Mouse (Mus musculus) heart, postnatal 4 days (tissue): ENCODE measurements around the gene Xk. TPM values are rescaled to one million over a fixed set of nuclear protein-coding genes. Genes with fewer than 3 reads are reported as not detected.
A peak's percentile ranks its signal among the peaks of the same experiment; 100 is the strongest.
"Not testable (repeated sequence)": the region's sequence is repeated elsewhere in the genome, so short reads cannot be mapped to it uniquely, and the experiment has no call there.

ENCODE experiments used
- DNase-seq: peaks from one replicate; pipeline ENCODE4 v3.0.0; 2021
- total RNA-seq, 2 experiments: library from RNA; stranded (reverse); gene quantifications; 2 replicates each; pipeline ENCODE4 v1.2.3; 2021

Xk gene
- total RNA-seq, 2 experiments from 2014 or later = 4.6 to 4.9 TPM

DNA sequence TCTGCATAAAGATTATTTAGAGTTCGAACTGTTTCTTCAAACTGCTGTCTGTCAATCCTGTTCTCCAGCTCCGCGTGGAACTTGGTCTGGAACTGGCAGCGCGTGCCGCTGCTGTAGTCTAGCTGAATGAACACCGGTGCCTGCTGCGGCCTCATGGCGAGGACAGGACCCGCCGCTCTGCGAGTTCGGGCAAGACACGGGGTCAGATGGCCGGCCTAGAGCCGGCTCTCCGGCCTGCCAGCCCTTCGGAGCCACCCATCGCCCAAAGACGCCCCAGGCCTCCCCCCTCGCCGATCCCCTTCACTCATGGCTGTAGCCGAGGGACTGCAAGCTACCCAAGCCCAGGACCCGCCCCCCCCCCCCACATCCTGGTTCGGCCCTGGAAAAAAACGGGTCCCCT, 55.4 kb downstream of the Xk start:
- DNase-seq = not testable (repeated sequence)

DNA sequence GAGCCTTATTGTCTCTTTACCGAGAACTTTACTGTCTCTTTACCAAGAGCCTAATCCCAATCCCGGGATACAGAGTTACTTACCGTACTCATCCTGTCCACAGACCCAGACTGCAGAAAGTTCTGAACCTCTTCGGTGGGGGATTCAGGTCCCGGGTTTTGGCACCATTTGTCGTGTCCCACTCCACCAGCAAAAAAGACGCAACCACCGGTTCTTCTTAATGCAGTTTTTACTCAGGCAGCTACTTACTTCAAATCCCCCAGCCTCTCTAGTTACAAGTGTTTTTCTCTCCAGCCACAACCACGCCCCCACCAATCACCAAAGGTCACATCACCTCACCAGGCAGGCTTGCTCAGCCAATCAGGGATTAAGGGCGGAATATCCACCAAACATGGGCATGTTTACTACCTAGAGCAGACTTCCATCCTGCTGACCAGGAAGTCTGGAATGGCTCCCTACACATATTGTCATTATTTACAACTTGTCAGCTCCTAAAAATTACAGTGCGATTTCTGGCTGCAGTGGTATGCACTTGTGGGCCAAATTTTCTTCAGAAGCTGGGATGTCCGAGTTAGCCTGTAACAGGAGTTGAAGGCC, 59.9 kb downstream of the Xk start:
- DNase-seq = not testable (repeated sequence)

DNA sequence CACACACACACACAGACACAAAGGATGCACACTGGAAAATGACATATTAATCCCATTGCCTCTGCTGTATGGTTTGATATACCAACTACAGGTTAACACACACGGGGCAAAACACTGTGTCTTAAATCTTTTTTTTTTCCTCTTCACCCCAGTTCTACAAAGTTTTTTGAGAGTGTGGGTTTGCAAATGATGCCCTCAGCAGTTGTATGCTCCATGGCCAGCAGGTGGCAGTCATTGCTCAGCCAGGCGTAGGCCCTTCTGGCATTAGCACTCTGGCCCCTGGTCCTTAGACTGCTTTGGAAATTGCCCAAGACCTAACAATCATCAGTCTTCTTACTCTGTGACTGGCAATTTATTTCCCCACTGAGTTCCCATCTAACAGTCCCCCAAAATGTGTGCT, 60.5 kb downstream of the Xk start:
- DNase-seq = peak; percentile 83

DNA sequence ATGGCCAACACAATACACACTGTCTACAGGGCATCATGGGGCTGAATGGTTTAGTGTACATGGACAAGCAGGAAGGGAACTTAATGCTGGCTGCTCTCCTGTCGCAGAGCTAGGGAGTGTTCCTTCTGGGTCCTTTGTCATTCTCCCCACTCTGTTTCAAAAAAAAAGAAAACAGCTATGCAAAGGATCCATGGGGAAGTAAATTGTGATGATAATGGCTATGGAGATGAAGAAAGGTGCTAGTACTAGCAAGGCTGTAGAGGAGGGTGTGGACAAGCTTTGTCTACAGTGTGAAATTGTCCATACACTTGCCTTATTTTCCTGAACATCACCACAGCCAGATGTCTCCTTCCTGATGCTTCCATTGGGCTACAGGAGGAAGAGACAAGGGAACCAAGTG, 62.4 kb downstream of the Xk start:
- DNase-seq = not testable (repeated sequence)

DNA sequence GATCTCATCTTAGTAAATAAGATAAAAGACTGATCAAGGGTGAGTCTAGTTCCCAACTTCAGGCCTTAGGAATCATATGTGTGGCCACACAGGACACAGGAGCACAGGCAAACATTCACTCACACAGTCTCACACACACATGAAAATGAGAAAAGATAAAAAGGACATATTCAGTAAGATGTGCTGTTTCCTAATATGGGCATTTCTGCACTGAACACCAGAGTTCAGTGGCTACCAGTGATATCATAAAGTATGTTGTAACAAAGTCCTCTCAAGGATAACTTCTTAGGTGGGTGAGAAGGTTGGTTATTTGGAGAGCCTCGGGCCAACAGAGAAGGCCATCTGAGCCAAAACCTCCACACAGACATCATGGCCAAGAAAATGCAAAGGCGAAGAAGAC, 77.8 kb downstream of the Xk start, which contains the start of gene H2al1k:
Gene H2al1k, plus strand, starts transcription at position 301 of the 400 bp plus-strand sequence.
- DNase-seq = not testable (repeated sequence)

Other genes starting within 250 kb of the Xk start
- gene Fthl17e, start 239.3 kb upstream of the Xk start, total RNA-seq = not detected
- not detected for gene Fthl17f, start 209.7 kb upstream of the Xk start, total RNA-seq
- not detected for gene 4930402K13Rik, start 168.2 kb upstream of the Xk start, total RNA-seq
- 1 to 10 TPM; 4.0 to 5.7 TPM for gene Lancl3, start 72.9 kb upstream of the Xk start, total RNA-seq
- not detected for gene Gm14862, start 15.9 kb upstream of the Xk start, total RNA-seq
- gene H2al1m, start 11.0 kb downstream of the Xk start, total RNA-seq = 1 to 10 TPM in 1 of 2 experiments, under 1 TPM in 1; 0.76 to 1.1 TPM
- gene H2al1k, start 77.9 kb downstream of the Xk start, total RNA-seq = not detected
- gene Cybb, start 215.0 kb downstream of the Xk start, total RNA-seq = 1 to 10 TPM; 3.1 to 6.2 TPM